Mouse (Mus musculus): ENCODE measurements at regions not wholly inside any gene's neighbourhood (a gene's known extent, or its start where the extent isn't known, plus 50 kb on each side); places are given as distances from the start of the nearest gene placed in this dataset.

GRCm38 (mm10) chr3:147412274-147412673, 560.1 kb downstream of the Ttll7 start:
- no peak for TF ChIP-seq FLI1 (IDR thresholded peaks at IDR 0.05; ENCODE audit: low read length)
- no peak for TF ChIP-seq GATA1 (IDR thresholded peaks at IDR 0.05; ENCODE audit: borderline replicate concordance, low read length)

Data from megakaryocyte, embryonic 14.5 days (primary cell).